Mouse (Mus musculus): ENCODE measurements at regions not wholly inside any gene's neighbourhood (a gene's known extent, or its start where the extent isn't known, plus 50 kb on each side); places are given as distances from the start of the nearest gene placed in this dataset.

DNA sequence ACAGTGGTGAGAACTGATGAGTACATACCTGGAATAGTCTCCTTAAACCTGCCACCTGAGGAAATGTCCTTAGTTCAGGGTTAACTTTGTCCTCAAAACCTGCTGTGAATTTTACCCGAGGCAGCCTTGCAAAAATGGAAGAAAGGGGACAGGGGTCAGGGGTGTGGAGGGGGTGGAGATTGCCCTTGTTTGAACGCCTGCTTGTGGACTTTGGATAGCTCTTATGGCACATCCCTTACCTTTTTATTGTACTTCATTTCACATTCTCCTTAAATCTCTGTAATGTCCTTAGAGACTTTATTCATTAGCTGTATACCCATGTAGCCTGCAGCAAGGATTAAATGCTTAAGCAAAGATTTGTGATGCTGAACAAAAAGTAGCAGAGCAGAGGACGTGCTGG lies 64.1 kb upstream of the Rap2b start:
- 68% methylated on average over 3 of the region's 3 CpGs for WGBS
- Histone ChIP-seq H3K79me2 (replicated peaks; ENCODE audit: control insufficient read depth, insufficient read depth, low read length) (no peaks in the 10 kb centered on the region), H3K9ac (ENCODE audit: low read depth, low read length) (no peak overlapping the region), H3K27me3 (ENCODE audit: control insufficient read depth, insufficient read depth, low read length) (no peaks in the 10 kb centered on the region), H3K4me1 (ENCODE audit: control insufficient read depth, insufficient read depth, low read length) (no peaks in the 10 kb centered on the region), H3K27ac (no peak overlapping the region), H3K4me3 (no peak overlapping the region), H3K36me3 (ENCODE audit: control insufficient read depth, insufficient read depth, low read length) (no peaks in the 10 kb centered on the region)
- intact Hi-C loops (cut with DNase I) = no loop called here
- DNase-seq = no peak
- TF ChIP-seq POLR2A (IDR thresholded peaks at IDR 0.05; ENCODE audit: insufficient read depth, low read depth, low read length) (no peak), EP300 (IDR thresholded peaks at IDR 0.05; ENCODE audit: insufficient read depth, low read depth, low read length) (no peak), CTCF (IDR thresholded peaks at IDR 0.05) (no peak)

DNA sequence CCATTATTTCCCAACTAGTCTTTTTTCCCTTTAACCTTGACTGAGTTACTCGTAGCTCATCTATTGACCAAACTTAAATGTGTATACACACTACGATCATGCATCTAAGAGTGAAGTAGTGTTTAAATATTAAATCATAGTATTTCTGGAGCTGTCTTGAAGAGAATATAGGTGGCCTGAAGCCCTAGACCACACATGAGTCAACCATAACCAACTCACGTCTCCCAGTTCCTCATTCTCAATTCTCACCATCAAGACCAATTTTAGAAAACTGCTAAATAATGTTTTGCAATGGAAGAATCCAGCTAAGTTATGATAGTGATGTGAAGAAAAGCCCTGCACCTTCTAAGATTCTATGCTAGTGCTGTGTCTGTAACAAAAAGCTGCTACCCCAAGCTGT lies 59.2 kb upstream of the Rap2b start:
- TF ChIP-seq CTCF (IDR thresholded peaks at IDR 0.05) = no peak
- no peak for TF ChIP-seq EP300 (IDR thresholded peaks at IDR 0.05; ENCODE audit: insufficient read depth, low read depth, low read length)
- no peak overlapping the region for H3K9ac ChIP-seq (ENCODE audit: low read depth, low read length)
- no peaks in the 10 kb centered on the region for H3K27me3 ChIP-seq (ENCODE audit: control insufficient read depth, insufficient read depth, low read length)
- WGBS = 83% methylated on average over 3 of the region's 3 CpGs
- intact Hi-C loops (cut with DNase I) = no loop called here
- no peak overlapping the region for H3K4me3 ChIP-seq
- DNase-seq = no peak
- no peaks in the 10 kb centered on the region for H3K36me3 ChIP-seq (ENCODE audit: control insufficient read depth, insufficient read depth, low read length)
- H3K79me2 ChIP-seq (replicated peaks; ENCODE audit: control insufficient read depth, insufficient read depth, low read length) = no peaks in the 10 kb centered on the region
- no peak overlapping the region for H3K27ac ChIP-seq
- no peaks in the 10 kb centered on the region for H3K4me1 ChIP-seq (ENCODE audit: control insufficient read depth, insufficient read depth, low read length)

DNA sequence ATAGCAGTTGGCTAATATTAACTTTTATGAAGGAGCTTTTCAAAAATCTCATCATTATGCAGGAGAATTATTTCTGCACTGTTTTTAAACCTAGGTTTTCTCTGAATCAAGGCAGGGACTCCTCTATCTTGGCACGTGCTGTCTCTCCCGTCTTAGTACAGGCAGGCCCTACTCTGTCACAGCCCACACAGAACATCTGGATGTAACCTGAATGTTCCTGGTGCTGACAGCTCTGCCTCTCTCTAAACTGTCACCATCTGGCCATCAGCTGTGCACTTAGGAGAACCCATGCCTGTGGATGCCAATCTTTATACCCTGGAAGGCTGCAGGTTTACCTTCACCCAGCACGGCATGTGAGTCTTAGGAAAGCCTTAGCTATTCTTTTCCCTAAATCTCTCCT lies 58.0 kb upstream of the Rap2b start:
- WGBS = 53% methylated on average over 3 of the region's 3 CpGs
- H3K79me2 ChIP-seq (replicated peaks; ENCODE audit: control insufficient read depth, insufficient read depth, low read length) = no peaks in the 10 kb centered on the region
- DNase-seq = no peak
- H3K9ac ChIP-seq (ENCODE audit: low read depth, low read length) = no peak overlapping the region
- no peaks in the 10 kb centered on the region for H3K4me1 ChIP-seq (ENCODE audit: control insufficient read depth, insufficient read depth, low read length)
- H3K27me3 ChIP-seq (ENCODE audit: control insufficient read depth, insufficient read depth, low read length) = no peaks in the 10 kb centered on the region
- no peak for TF ChIP-seq EP300 (IDR thresholded peaks at IDR 0.05; ENCODE audit: insufficient read depth, low read depth, low read length)
- TF ChIP-seq CTCF (IDR thresholded peaks at IDR 0.05) = no peak
- no peak for TF ChIP-seq POLR2A (IDR thresholded peaks at IDR 0.05; ENCODE audit: insufficient read depth, low read depth, low read length)
- H3K36me3 ChIP-seq (ENCODE audit: control insufficient read depth, insufficient read depth, low read length) = no peaks in the 10 kb centered on the region
- intact Hi-C loops (cut with DNase I) = no loop called here
- no peak overlapping the region for H3K4me3 ChIP-seq
- H3K27ac ChIP-seq = no peak overlapping the region

DNA sequence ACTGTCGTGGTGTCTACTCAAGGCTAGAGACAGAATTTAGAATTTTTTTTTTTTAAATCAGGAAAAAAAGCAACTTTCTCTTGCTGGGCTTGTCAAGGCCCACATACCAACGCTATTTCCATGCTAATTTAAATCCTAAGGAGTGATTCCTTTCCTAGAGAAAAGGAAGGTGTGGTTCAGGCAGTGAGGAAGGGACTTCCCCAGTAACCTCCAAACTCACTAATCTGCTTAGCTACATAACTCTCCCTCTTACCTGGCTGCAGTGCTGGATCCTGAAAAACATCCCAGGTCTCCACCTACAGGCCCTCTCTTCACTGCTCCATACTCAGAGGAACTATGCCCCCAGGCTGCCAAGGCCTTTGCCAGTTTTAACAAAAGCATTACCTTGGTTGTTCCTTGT lies 55.1 kb upstream of the Rap2b start:
- Histone ChIP-seq H3K79me2 (replicated peaks; ENCODE audit: control insufficient read depth, insufficient read depth, low read length) (no peaks in the 10 kb centered on the region), H3K27ac (no peak overlapping the region), H3K9ac (ENCODE audit: low read depth, low read length) (no peak overlapping the region), H3K4me1 (ENCODE audit: control insufficient read depth, insufficient read depth, low read length) (no peaks in the 10 kb centered on the region), H3K4me3 (no peak overlapping the region), H3K36me3 (ENCODE audit: control insufficient read depth, insufficient read depth, low read length) (no peaks in the 10 kb centered on the region), H3K27me3 (ENCODE audit: control insufficient read depth, insufficient read depth, low read length) (no peaks in the 10 kb centered on the region)
- DNase-seq = no peak
- intact Hi-C loops (cut with DNase I) = no loop called here
- 56% methylated on average over 2 of the region's 2 CpGs for WGBS
- TF ChIP-seq POLR2A (IDR thresholded peaks at IDR 0.05; ENCODE audit: insufficient read depth, low read depth, low read length) = no peak
- no peak for TF ChIP-seq CTCF (IDR thresholded peaks at IDR 0.05)
- no peak for TF ChIP-seq EP300 (IDR thresholded peaks at IDR 0.05; ENCODE audit: insufficient read depth, low read depth, low read length)

DNA sequence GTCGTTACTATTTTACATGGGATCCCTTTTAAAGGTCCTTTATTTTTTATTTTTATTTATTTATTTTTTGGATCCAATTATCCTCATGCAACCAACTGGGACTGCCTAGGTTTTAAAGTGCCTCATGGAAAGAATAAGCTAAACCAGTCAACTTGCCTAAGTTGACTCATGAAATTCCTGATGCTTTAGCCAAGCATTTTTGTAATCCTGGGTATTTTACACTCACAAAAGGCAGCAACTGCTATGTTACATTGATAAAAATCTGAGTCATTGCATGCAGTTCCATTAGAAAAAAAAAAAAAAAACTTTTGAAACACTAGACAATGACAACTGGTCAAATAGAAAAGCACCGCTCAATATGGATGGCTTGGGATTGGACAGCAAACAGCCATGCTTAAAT lies 52.7 kb upstream of the Rap2b start:
- no peak overlapping the region for H3K4me3 ChIP-seq
- H3K4me1 ChIP-seq (ENCODE audit: control insufficient read depth, insufficient read depth, low read length) = no peaks in the 10 kb centered on the region
- H3K79me2 ChIP-seq (replicated peaks; ENCODE audit: control insufficient read depth, insufficient read depth, low read length) = no peaks in the 10 kb centered on the region
- H3K27ac ChIP-seq = no peak overlapping the region
- 90% methylated on average over 2 of the region's 2 CpGs for WGBS
- no peak for DNase-seq
- no peaks in the 10 kb centered on the region for H3K27me3 ChIP-seq (ENCODE audit: control insufficient read depth, insufficient read depth, low read length)
- intact Hi-C loops (cut with DNase I) = no loop called here
- H3K36me3 ChIP-seq (ENCODE audit: control insufficient read depth, insufficient read depth, low read length) = no peaks in the 10 kb centered on the region
- TF ChIP-seq POLR2A (IDR thresholded peaks at IDR 0.05; ENCODE audit: insufficient read depth, low read depth, low read length) (no peak), EP300 (IDR thresholded peaks at IDR 0.05; ENCODE audit: insufficient read depth, low read depth, low read length) (no peak), CTCF (IDR thresholded peaks at IDR 0.05) (no peak)
- H3K9ac ChIP-seq (ENCODE audit: low read depth, low read length) = no peak overlapping the region

DNA sequence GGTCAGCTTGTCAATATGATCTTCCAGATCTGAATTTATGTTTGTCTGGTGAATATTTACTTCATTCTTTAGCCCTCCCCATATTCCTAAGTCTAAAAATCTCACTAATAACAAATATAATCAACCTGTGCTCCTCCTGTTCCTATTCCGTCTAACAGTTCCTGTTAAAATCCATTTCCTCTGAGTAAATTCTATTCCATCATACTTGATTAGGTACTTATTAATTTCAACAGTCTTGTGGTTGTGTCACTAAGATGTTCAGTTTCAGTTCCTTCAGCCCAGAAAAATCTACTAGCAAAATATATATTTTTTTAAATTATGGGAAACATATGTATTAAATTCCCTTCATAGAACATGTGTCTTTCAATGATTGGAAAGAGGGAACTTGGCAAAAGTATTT lies 52.2 kb upstream of the Rap2b start:
- intact Hi-C loops (cut with DNase I) = no loop called here
- TF ChIP-seq EP300 (IDR thresholded peaks at IDR 0.05; ENCODE audit: insufficient read depth, low read depth, low read length) (no peak), POLR2A (IDR thresholded peaks at IDR 0.05; ENCODE audit: insufficient read depth, low read depth, low read length) (no peak), CTCF (IDR thresholded peaks at IDR 0.05) (no peak)
- Histone ChIP-seq H3K4me1 (ENCODE audit: control insufficient read depth, insufficient read depth, low read length) (no peaks in the 10 kb centered on the region), H3K4me3 (no peak overlapping the region), H3K27ac (no peak overlapping the region), H3K27me3 (ENCODE audit: control insufficient read depth, insufficient read depth, low read length) (no peaks in the 10 kb centered on the region), H3K9ac (ENCODE audit: low read depth, low read length) (no peak overlapping the region), H3K36me3 (ENCODE audit: control insufficient read depth, insufficient read depth, low read length) (no peaks in the 10 kb centered on the region), H3K79me2 (replicated peaks; ENCODE audit: control insufficient read depth, insufficient read depth, low read length) (no peaks in the 10 kb centered on the region)
- 82% methylated on average over 1 of the region's 1 CpGs for WGBS
- no peak for DNase-seq

Measured in heart, adult 2 months (tissue).